Mouse (Mus musculus): ENCODE results near the gene Rnf26. TPM values are rescaled to one million over a fixed set of nuclear protein-coding genes. Genes with fewer than 3 reads are reported as not detected.

Rnf26 gene
- polyA plus RNA-seq, 1 experiment from 2014 or later: 35.2 TPM

DNA sequence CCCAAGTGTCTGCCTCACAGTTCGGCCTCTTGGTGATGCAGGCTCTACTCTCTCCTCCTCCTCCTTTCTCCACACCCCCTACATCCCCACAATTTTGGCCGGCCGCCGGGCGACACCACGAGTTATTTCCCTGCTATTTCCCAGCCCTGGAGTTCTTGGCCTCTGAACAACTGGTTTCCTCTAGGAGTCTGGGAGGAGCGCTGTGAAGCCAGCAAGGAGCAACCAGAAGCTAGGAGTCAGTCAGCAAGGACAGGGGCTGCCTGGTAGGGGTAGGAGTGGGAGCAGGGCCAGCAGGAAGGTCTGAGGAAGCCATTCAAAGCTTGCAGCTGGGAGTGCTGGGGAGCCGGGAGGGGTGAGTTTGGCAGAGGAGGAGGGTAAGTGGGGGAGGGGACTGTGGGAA, 6.2 kb downstream of the Rnf26 start, which contains the start of gene C1qtnf5:
Gene C1qtnf5, plus strand, starts transcription at position 136 of the 400 bp plus-strand sequence.
- ATAC-seq (ENCODE audit: insufficient read depth): no peak
- no peak within 1 kb of the TSS for H3K4me3 ChIP-seq (replicated peaks)
- no peak within 1 kb of the TSS for H3K9ac ChIP-seq
- H3K27me3 ChIP-seq: no peaks in the 10 kb centered on the region
- no peaks in the 10 kb centered on the region for H3K9me3 ChIP-seq (replicated peaks)
- peaks cover 52% of the 10 kb centered on the region for H3K4me1 ChIP-seq (replicated peaks)
- 74% methylated on average over 8 of the region's 8 CpGs for WGBS (ENCODE audit: insufficient replicate concordance)
- no peak within 1 kb of the TSS for H3K4me2 ChIP-seq
- peaks cover 54% of the 10 kb centered on the region for H3K36me3 ChIP-seq (replicated peaks)
- H3K27ac ChIP-seq (replicated peaks): no peak within 1 kb of the TSS; the same call in 1 of the 2 replicates

DNA sequence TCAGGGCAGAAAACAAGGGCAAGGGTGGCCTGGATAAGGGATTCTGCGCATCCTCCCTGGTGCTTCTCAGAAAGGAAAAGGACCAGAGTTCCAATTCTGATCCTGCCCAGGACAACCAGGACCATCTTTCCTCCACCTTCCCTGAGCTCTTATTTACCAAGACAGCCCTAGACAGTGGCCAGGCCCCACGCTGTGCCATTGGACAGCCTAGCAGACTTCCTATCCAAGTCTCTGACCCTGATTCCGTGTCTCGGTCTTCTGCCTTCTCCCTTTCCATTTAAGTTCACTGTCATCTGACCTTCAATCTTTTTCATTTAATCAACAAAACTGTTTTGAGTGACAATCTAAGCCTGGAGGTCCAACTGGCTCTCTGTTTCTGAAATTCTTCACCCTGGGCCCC, 6.7 kb downstream of the Rnf26 start:
- no peak overlapping the region for H3K9ac ChIP-seq
- no peak overlapping the region for H3K27ac ChIP-seq (replicated peaks)
- H3K4me3 ChIP-seq (replicated peaks): no peak overlapping the region
- H3K4me1 ChIP-seq (replicated peaks): peaks cover 49% of the 10 kb centered on the region
- no peaks in the 10 kb centered on the region for H3K9me3 ChIP-seq (replicated peaks)
- WGBS (ENCODE audit: insufficient replicate concordance): 75% methylated on average over 4 of the region's 4 CpGs
- no peaks in the 10 kb centered on the region for H3K27me3 ChIP-seq
- H3K36me3 ChIP-seq (replicated peaks): peaks cover 54% of the 10 kb centered on the region
- no peak for ATAC-seq (ENCODE audit: insufficient read depth)
- H3K4me2 ChIP-seq: no peak overlapping the region

- H3K4me1 ChIP-seq (replicated peaks): peaks cover 49% of the 10 kb centered on the region
- no peaks in the 10 kb centered on the region for H3K27me3 ChIP-seq
- H3K9ac ChIP-seq: no peak overlapping the region
- H3K36me3 ChIP-seq (replicated peaks): peaks cover 54% of the 10 kb centered on the region
- no peak overlapping the region for H3K27ac ChIP-seq (replicated peaks)
- WGBS (ENCODE audit: insufficient replicate concordance): 91% methylated on average over 7 of the region's 7 CpGs
- ATAC-seq (ENCODE audit: insufficient read depth): no peak
- no peak overlapping the region for H3K4me2 ChIP-seq
- no peak overlapping the region for H3K4me3 ChIP-seq (replicated peaks)
- H3K9me3 ChIP-seq (replicated peaks): no peaks in the 10 kb centered on the region
These were observed 7.1 kb downstream of the Rnf26 start for GRCm38 (mm10) chr9:44106182-44106581.

- peaks cover 48% of the 10 kb centered on the region for H3K4me1 ChIP-seq (replicated peaks)
- no peak overlapping the region for H3K27ac ChIP-seq (replicated peaks)
- no peaks in the 10 kb centered on the region for H3K9me3 ChIP-seq (replicated peaks)
- H3K27me3 ChIP-seq: no peaks in the 10 kb centered on the region
- 83% methylated on average over 10 of the region's 10 CpGs for WGBS (ENCODE audit: insufficient replicate concordance)
- ATAC-seq (ENCODE audit: insufficient read depth): no peak
- no peak overlapping the region for H3K9ac ChIP-seq
- H3K36me3 ChIP-seq (replicated peaks): peaks cover 54% of the 10 kb centered on the region
- no peak overlapping the region for H3K4me2 ChIP-seq
- H3K4me3 ChIP-seq (replicated peaks): no peak overlapping the region
These were observed 7.5 kb downstream of the Rnf26 start for GRCm38 (mm10) chr9:44105781-44106180.

GRCm38 (mm10) chr9:44104881-44105280, 8.4 kb downstream of the Rnf26 start:
- no peak for ATAC-seq (ENCODE audit: insufficient read depth)
- no peak overlapping the region for H3K4me3 ChIP-seq (replicated peaks)
- no peak overlapping the region for H3K9ac ChIP-seq
- H3K27me3 ChIP-seq: no peaks in the 10 kb centered on the region
- H3K4me1 ChIP-seq (replicated peaks): peaks cover 39% of the 10 kb centered on the region
- H3K9me3 ChIP-seq (replicated peaks): no peaks in the 10 kb centered on the region
- no peak overlapping the region for H3K27ac ChIP-seq (replicated peaks)
- H3K36me3 ChIP-seq (replicated peaks): peaks cover 46% of the 10 kb centered on the region
- no peak overlapping the region for H3K4me2 ChIP-seq
- WGBS (ENCODE audit: insufficient replicate concordance): 75% methylated on average over 7 of the region's 7 CpGs

- Histone ChIP-seq H3K9ac (no peak within 1 kb of the TSS), H3K36me3 (replicated peaks) (peaks cover 18% of the 10 kb centered on the region; the same call in 1 of the 2 replicates), H3K4me1 (replicated peaks) (peaks cover 7% of the 10 kb centered on the region; the same call in 1 of the 2 replicates), H3K4me3 (replicated peaks) (no peak within 1 kb of the TSS), H3K27ac (replicated peaks) (no peak within 1 kb of the TSS), H3K4me2 (no peak within 1 kb of the TSS), H3K27me3 (no peaks in the 10 kb centered on the region), H3K9me3 (replicated peaks) (no peaks in the 10 kb centered on the region)
- no peak for ATAC-seq (ENCODE audit: insufficient read depth)
- 79% methylated on average over 9 of the region's 9 CpGs for WGBS (ENCODE audit: insufficient replicate concordance)
These were observed 11.8 kb downstream of the Rnf26 start, which contains the start of gene Mfrp for GRCm38 (mm10) chr9:44101490-44101889. Gene Mfrp (plus strand): TSS chr9:44101729.

- Histone ChIP-seq H3K9ac (no peak overlapping the region), H3K4me1 (replicated peaks) (peaks cover 12% of the 10 kb centered on the region), H3K27me3 (no peaks in the 10 kb centered on the region), H3K9me3 (replicated peaks) (no peaks in the 10 kb centered on the region), H3K36me3 (replicated peaks) (0 out of 2 replicates have a peak, but pooled peaks cover 4% of the 10 kb centered on the region), H3K4me3 (replicated peaks) (no peak overlapping the region), H3K27ac (replicated peaks) (no peak overlapping the region), H3K4me2 (no peak overlapping the region)
- WGBS (ENCODE audit: insufficient replicate concordance): 64% methylated on average over 9 of the region's 9 CpGs
- no peak for ATAC-seq (ENCODE audit: insufficient read depth)
These were observed 16.8 kb downstream of the Rnf26 start for GRCm38 (mm10) chr9:44096536-44096935.

DNA sequence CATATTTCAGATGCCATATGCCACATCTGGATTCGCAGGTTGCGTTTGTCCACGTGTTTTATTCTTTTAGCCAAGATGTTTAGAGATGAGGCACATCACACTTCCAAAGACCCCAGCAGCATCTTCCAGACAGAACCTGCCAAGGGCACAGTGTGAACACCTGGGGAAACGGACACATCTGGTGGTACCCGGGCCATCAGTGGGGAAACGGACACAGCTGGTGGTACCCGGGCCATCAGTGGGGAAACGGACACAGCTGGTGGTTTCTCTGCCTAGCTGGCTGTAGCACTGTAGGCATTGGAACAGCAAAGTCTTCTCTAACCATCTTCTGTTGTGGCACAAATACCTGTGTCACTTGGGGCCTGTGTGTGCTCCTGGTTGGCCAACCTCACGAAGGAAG, 17.5 kb downstream of the Rnf26 start:
- Histone ChIP-seq H3K9me3 (replicated peaks) (no peaks in the 10 kb centered on the region), H3K27me3 (no peaks in the 10 kb centered on the region), H3K9ac (no peak overlapping the region), H3K36me3 (replicated peaks) (0 out of 2 replicates have a peak, but pooled peaks cover 4% of the 10 kb centered on the region), H3K4me2 (no peak overlapping the region), H3K27ac (replicated peaks) (no peak overlapping the region), H3K4me3 (replicated peaks) (no peak overlapping the region), H3K4me1 (replicated peaks) (peaks cover 12% of the 10 kb centered on the region)
- 75% methylated on average over 9 of the region's 9 CpGs for WGBS (ENCODE audit: insufficient replicate concordance)
- ATAC-seq (ENCODE audit: insufficient read depth): no peak

DNA sequence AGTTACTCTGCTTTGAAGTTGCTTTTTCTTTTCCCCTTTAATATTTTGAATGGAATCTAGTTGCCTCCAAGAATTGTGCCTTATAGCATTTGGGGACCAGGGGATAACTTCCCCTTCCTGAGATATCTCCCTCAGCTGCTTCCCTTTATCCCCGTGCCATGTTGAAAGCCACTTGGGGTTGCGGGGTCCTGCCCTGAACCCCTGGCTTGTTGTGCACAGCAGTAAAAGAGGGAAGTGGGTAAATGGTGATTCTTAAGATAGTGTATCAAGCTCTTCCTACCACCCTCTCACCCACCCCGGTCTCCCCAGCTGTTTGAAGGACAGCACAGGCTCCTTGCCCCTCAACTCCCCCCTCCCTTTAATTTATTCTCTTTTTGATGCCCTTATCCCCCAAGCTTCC, 18.6 kb downstream of the Rnf26 start:
- Histone ChIP-seq H3K27me3 (no peaks in the 10 kb centered on the region), H3K9me3 (replicated peaks) (no peaks in the 10 kb centered on the region), H3K36me3 (replicated peaks) (0 out of 2 replicates have a peak, but pooled peaks cover 4% of the 10 kb centered on the region), H3K4me3 (replicated peaks) (no peak overlapping the region), H3K4me2 (no peak overlapping the region), H3K9ac (no peak overlapping the region), H3K27ac (replicated peaks) (no peak overlapping the region), H3K4me1 (replicated peaks) (peaks cover 16% of the 10 kb centered on the region)
- 23% methylated on average over 3 of the region's 3 CpGs for WGBS (ENCODE audit: insufficient replicate concordance)
- ATAC-seq (ENCODE audit: insufficient read depth): no peak

GRCm38 (mm10) chr9:44093612-44094503, 19.5 kb downstream of the Rnf26 start:
- Histone ChIP-seq H3K27ac (replicated peaks) (no peak overlapping the region), H3K9me3 (replicated peaks) (no peaks in the 10 kb centered on the region), H3K36me3 (replicated peaks) (0 out of 2 replicates have a peak, but pooled peaks cover 4% of the 10 kb centered on the region), H3K9ac (no peak overlapping the region), H3K27me3 (0 out of 2 replicates have a peak, but pooled peaks cover 4% of the 10 kb centered on the region), H3K4me1 (replicated peaks) (peaks cover 24% of the 10 kb centered on the region), H3K4me2 (no peak overlapping the region), H3K4me3 (replicated peaks) (no peak overlapping the region)
- no peak for ATAC-seq (ENCODE audit: insufficient read depth)
- WGBS (ENCODE audit: insufficient replicate concordance): 47% methylated on average over 24 of the region's 24 CpGs

DNA sequence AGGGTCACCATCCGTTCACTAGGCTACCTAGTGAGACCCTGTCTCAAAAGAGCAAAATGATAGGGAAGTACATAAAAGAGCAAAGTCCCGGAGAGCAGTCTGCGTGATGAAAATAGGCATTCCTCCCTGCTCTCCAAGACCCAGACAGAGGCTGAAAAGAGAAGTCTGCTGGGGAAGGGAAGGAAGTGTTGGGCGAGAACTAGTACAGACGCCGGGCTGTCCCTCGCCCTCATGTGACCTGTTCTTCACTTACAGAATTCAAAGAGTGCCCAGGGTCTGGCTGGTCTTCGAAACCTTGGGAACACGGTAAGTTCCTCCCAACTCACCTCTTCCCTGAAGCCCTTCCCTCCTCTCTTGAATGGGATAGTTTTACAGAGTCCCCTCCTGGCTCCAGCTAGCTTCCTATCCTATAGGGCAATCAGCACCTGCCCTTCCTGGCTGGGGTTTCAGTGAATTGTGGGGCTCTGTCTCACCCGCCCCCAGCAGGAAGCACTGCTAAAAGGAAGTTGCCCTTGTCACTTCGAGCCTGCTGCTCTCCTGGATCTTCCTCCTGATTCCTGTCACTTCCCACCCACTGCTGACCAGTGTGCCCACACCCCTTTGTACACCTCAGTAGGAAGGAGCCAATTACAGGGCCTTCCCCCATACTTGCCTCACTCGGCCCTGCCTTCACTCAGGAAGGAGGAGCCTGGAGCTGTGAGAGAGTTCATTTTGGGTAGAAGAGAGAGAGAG, 24.3 kb downstream of the Rnf26 start:
- peak overlapping the region; percentile 49; the same call in 1 of the 2 replicates for H3K27ac ChIP-seq (replicated peaks)
- no peak overlapping the region for H3K4me3 ChIP-seq (replicated peaks)
- no peak for ATAC-seq (ENCODE audit: insufficient read depth)
- WGBS (ENCODE audit: insufficient replicate concordance): 19% methylated on average over 12 of the region's 12 CpGs
- no peaks in the 10 kb centered on the region for H3K9me3 ChIP-seq (replicated peaks)
- peaks cover 49% of the 10 kb centered on the region for H3K27me3 ChIP-seq
- no peak overlapping the region for H3K9ac ChIP-seq
- H3K4me1 ChIP-seq (replicated peaks): peaks cover 44% of the 10 kb centered on the region
- 0 out of 2 replicates have a peak, but pooled peaks cover 4% of the 10 kb centered on the region for H3K36me3 ChIP-seq (replicated peaks)
- peak overlapping the region; percentile 38 for H3K4me2 ChIP-seq
